Mouse (Mus musculus): Measurements from ENCODE around the gene Lpin3.

The Lpin3 gene

DNA sequence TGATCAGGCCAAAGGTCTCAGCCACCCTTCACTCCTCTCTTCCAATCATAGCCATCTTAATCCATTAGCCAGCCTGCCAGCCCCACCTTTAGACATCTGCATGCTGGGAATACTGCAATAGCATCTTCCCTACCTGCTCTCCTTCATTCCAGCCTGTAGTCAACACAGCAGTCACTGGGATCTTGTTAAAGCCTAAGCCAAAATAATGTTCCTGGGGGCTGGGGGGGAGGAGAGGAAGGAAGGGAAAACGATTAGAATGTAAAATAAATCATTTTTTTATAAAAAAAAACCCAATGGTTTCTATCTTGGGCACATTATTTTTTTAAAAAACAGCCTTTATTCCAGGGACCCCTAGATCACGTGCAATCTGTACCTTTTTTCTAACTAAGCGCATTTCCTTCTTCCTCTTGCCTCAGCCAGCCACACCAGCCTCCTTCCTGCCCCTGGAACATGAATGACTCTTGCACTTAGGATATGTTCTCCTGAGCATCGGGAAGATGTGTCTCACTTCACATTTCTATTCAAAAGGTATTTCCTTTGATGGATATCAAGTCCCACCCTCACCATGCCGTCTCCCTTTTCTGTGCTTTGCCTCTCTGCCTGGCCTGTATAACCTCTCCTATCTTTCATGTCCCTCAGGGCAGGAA lies 6.1 kb upstream of the Lpin3 start:
- peak; percentile 48; the same call in 1 of the 2 replicates for TF ChIP-seq GATA4 (IDR thresholded peaks at IDR 0.05; ENCODE audit: insufficient replicate concordance, low read length)

DNA sequence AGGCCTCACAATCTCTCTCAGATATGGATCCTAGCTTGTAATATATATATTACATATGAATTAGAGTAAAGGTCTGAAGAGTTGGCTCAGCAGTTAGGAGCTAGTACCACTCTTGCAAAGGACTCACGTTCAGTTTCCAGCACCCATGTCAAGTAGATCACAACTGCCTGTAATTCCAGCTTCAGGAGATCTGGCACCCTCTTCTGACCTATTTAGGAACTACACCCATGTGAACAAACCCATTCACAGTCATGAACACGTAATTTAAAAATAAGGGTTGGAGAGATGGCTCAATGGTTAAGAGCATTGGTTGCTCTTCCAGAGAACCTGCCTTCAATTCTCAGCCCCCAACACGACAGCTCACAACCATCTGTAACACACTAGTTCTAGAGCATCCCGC lies 4.4 kb upstream of the Lpin3 start:
- no peak for TF ChIP-seq GATA4 (IDR thresholded peaks at IDR 0.05; ENCODE audit: insufficient replicate concordance, low read length)

DNA sequence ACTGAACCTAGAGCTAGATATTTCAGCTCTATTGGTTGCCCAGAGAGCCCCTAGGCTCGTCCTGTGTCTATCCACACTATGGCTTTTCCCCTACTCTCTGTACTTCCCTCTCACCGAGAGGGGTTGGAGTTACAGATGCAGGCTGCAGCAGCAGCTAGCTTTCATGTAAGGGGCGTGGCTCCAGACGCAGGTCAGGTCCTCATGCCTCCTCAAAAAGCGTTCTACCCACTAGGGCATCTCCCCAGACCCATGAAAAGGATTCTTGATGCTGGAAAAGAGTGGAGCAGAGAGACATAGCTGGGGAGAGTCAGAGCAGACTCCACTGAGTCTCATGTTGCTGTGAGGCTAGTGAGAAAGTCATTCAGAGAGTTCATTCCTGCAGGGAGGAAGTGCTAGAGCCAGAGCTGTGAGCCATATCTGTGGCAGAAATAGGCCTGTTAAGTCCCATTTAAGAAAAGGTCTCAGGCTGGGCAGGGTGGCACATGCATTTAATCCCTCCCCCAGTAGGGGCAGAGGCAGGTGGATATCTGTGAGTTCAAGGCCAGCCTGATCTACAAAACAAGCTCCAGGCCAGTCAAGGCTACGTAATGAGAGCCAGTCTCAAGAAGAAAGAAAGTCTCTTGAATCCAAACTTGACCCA lies 1.1 kb downstream of the Lpin3 start:
- no peak for TF ChIP-seq GATA4 (IDR thresholded peaks at IDR 0.05; ENCODE audit: insufficient replicate concordance, low read length)

DNA sequence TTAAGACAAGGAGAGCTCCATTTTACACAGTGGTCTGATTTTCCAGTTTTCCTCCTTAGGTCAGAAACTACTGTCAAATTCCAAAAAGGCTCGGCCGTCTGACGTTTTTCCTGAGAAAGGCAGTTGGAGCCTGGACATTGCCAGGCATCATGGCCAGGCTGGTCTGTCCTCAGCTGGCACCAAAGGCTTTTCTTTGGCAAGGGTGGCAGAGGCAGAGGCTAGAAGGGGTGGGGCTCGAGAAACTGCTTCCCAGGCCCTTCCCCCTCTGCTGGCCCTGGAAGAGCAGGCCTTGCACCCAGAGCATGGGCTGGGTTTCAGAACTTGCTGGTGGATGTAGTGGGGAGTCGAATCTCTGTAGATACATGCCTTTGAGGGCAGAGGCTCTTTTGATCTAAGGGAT lies 2.0 kb downstream of the Lpin3 start:
- TF ChIP-seq GATA4 (IDR thresholded peaks at IDR 0.05; ENCODE audit: insufficient replicate concordance, low read length), result no peak

DNA sequence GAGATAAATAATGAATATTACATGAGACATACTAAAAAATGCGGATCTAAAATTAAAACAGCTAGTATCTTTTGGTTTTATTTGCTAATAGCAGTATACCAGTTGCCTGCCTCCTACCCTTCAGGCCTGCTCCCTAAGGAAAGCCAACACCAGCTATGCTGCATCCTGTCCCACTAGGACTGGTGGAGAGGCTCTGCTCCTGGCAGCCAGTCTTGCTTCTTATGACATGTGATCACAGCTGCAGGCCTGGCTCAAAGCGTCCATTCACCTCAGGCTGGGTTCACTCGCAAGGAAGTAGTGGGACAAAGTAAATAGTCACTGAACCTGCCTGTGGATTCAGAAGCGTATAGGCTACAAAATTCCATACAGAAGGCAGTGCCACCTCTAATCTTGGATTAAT lies 3.4 kb downstream of the Lpin3 start:
- no peak for TF ChIP-seq GATA4 (IDR thresholded peaks at IDR 0.05; ENCODE audit: insufficient replicate concordance, low read length)

DNA sequence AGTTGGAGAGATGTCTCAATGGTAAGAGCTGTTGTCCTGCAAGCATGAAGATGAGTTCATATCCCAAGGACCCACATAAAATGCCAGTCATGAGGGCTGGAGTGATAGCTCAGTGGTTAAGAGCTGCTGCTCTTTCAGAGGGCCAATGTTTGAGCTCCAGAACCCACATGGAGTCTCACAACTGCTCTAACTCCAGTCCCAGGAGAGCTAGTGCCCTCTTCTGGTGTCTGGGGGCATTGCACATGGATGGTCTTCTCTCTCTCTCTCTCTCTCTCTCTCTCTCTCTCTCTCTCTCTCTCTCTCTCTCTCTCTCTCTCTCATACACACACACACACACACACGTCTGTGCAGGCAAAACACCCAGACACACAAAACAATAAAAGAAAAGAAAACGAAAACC lies 4.4 kb downstream of the Lpin3 start:
- no peak for TF ChIP-seq GATA4 (IDR thresholded peaks at IDR 0.05; ENCODE audit: insufficient replicate concordance, low read length)

DNA sequence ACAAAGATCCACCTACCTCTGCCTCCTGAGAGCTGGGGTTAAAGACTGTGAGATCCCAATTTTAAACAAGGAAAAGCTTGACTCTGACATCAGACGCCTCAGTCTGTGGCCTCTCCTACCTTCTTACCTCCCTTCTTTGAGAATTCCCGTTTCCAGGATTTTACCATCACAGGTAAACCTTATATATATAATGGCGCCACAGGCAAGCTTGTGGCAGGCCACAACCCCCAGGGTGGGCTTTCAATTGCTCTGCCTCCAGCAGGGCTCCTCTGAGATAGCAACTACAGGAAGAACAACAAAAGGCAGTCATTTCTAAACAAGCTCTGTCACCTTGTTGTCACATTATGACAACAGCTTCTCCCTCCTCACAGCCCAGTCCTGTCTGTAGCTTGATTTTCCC lies 5.8 kb downstream of the Lpin3 start:
- no peak for TF ChIP-seq GATA4 (IDR thresholded peaks at IDR 0.05; ENCODE audit: insufficient replicate concordance, low read length)

DNA sequence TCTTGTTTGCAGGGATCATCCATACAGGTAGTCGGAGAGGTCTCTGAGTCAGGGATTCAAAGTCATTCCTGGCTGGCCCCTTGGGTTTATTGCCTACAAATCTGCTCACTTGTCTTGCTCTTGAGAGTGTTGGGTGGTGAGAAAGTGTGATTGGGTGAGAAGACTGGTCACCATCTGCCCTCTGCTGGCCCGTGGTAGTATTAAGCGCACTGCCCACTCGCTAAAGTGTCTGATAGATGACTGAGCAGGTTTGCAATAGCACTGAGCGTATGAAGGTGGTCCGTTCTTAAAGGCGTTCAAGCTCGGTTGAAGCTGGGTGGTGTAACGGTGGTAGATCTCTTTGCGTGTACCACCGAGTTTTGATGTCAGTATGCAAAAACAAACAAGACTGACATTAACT lies 6.8 kb downstream of the Lpin3 start:
- no peak for TF ChIP-seq GATA4 (IDR thresholded peaks at IDR 0.05; ENCODE audit: insufficient replicate concordance, low read length)

DNA sequence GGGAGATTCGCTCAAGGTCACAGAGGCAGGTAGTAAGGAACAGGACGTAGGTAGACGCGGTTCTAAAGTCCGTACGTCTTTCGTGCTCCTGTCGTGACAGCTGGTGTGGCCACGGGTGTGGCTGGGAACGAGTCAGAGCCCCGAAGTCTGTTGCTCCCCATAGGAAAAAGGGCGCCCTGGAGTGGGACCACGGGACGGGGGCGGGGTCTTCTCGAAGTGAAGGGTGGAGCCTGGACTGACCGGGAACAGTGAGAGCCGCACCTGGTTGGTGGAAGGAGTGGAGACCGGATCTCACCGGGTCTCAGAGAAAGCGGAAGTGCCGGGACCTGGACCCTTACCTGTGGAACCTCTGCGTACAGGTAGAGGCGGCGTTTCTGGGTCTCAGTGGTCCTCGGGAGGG lies 7.4 kb downstream of the Lpin3 start:
- no peak for TF ChIP-seq GATA4 (IDR thresholded peaks at IDR 0.05; ENCODE audit: insufficient replicate concordance, low read length)

DNA sequence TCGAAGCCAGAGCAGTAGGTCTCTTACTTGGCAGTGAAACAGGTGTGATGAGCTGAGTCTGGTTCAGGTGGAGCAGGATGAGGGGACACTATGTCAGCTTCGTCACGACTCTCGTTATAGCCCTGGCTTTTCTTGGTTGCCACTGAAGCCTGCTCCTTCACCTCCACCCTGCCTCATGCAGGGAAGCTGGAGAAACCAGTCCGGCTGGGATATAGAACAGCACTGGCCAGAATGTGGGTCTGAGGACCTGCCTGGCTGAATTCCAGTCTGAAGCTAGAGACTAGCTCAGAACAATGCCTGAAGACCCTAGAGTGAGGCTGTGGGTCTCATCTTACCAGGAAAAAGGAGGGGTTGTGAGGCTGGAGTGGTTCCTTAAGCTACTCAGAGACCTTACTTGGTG lies 10.6 kb downstream of the Lpin3 start:
- no peak for TF ChIP-seq GATA4 (IDR thresholded peaks at IDR 0.05; ENCODE audit: insufficient replicate concordance, low read length)

DNA sequence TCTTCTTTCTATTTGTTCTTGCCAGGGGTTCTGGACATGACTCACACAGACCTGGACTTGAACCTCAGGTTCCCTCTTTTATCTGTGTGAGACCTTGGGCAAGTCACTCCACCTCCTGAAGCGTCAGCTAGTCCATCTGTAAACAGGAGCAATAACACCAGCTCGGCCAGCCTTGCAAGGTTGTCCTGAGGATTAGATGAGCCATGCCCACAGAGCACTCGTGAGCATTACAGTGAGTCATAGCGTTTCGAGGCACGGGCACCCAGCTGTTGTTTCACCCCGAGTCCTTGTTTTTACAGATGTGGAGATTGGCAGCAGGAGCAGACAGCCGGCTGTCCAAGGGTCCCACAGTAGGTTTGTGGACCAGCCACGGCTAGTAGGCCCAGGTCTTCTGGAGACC lies 11.2 kb downstream of the Lpin3 start:
- TF ChIP-seq GATA4 (IDR thresholded peaks at IDR 0.05; ENCODE audit: insufficient replicate concordance, low read length), result no peak

DNA sequence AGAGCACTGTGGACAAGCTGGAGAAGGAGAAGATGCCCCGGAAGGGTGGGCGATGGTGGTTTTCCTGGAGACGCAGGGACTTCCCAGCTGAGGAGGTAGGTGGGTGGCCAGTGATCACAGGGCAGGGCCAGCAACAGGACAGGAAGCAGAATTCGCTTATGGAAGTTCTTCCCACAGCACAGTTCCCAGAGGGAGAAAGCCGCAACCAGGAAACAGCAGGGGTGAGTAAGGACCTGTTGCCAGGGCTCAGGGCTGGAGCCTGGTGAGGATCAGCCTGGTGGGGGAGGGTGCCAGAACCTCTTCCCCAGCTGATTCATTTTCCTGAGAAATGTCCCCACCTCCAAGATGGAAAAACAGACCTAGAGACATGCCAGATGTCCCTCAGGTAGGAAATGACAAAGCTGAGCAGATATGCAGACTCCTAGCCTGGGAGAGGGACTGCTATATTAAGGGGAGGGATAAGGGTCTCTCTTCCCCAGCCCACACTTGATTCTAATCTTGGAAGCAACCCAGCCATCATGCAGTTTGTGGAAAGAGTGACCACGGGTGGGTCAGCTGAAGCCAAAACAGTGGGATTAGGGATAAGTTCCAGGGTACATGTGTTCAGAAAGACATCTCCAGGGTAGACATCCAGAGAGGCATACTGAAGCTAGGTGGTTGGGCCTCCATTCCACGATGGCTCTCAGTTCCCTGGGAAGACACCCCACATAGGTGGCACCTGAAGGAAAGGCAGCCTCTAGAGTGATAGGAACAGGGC lies 21.4 kb downstream of the Lpin3 start:
- TF ChIP-seq GATA4 (IDR thresholded peaks at IDR 0.05; ENCODE audit: insufficient replicate concordance, low read length), result no peak

DNA sequence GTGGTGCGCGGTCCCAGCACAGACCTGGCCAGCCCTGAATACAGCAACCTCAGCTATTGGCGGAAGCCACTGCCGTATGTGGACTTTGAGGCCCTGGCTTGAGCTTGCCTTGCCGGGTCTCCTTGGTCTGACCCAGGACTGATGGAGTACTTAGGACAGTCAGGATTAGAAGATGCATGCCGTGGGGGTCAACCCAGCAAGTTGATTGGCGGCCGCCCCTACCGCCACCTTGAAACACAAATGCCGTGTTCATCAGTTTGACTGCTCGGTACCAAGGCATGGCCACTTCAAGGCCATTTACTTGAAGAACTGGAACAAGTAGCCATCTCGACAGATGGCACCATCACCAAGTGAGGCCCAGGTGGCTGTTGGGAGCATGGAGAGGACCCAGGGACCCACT lies 24.8 kb downstream of the Lpin3 start:
- no peak for TF ChIP-seq GATA4 (IDR thresholded peaks at IDR 0.05; ENCODE audit: insufficient replicate concordance, low read length)

DNA sequence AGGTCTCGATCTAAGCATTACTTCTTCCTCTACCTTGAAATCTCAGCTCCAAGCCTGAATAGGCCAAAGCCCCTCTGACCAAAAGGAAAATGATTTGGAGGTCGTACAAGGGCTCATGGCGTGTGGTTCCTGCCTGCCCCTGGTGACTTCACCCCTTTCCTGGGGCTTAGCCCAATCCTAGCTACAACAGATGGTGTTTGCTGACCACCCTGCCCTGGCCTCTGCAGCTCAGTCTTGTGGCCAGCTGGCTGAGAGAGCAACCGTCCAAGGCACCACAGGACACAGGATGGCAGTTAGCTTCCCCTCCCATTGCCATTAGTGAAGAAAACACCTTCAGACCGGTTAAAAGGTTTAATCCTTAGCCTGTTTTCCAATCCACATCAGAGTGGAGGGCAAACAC lies 25.6 kb downstream of the Lpin3 start:
- TF ChIP-seq GATA4 (IDR thresholded peaks at IDR 0.05; ENCODE audit: insufficient replicate concordance, low read length), result no peak

DNA sequence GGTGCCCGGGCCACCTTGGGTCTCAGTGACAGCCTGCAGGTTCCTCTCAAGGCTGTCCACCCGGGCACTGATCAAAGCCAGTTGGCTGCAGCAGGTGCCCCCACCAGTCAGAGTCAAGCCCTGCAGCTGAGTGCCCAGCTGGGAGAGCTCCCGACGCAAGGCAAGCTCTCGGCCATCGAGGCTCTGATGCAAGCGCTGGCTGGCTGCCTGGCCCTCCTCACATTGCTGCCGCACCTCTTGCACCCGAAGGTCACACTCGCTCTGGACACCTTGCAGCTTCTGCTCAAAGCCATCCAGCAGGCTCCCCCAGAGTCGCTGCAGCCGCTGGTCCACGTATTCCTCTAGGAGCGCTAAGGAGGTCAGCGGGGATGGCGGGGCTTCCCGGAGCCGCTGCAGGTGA lies 28.1 kb downstream of the Lpin3 start:
- no peak for TF ChIP-seq GATA4 (IDR thresholded peaks at IDR 0.05; ENCODE audit: insufficient replicate concordance, low read length)

DNA sequence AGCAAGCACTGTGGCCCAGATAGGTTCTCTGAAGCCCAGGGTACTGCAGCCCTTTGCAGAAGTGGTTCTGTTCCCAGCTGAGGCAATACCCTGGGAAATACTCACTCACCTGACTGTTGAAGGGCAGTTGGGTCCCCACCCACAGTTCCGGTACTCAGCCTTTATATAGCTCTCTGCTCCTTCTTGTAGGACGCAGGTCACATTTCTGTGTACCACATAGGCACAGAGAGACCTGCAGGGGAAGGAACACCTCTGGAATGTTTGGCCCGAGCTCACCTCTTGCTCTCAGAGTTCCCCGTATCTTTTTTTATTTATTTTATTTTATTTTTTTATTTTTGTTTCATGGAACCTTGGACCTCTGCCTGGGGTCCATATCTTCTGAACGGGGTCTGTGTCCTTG lies 30.2 kb downstream of the Lpin3 start:
- TF ChIP-seq GATA4 (IDR thresholded peaks at IDR 0.05; ENCODE audit: insufficient replicate concordance, low read length), result no peak
